Mouse (Mus musculus): Measurements from ENCODE around the gene Arhgdia. TPM values are rescaled to one million over a fixed set of nuclear protein-coding genes. Genes with fewer than 3 reads are reported as not detected.

Arhgdia gene
- total RNA-seq, 4 experiments from 2014 or later: 268 to 314 (median 278) TPM

Small RNAs within 50 kb of the gene (microRNA-seq; reads per million reads assigned to microRNA genes)
- 0.32 to 2.0 reads per million in 2 experiments for gene Mir6936

Other genes starting within 250 kb of the Arhgdia start
- 1,000 to 10,000 TPM; 1,218 to 1,398 (median 1,309) TPM for gene Actg1, start 233.1 kb downstream of the Arhgdia start, total RNA-seq (2022)
- under 1 TPM in 3 of 4 experiments, not detected in 1; 0.49 to 0.79 (median 0.73) TPM for gene Fscn2, start 220.1 kb downstream of the Arhgdia start, total RNA-seq (2022)
- gene Faap100, start 202.9 kb downstream of the Arhgdia start, total RNA-seq (2022): 10 to 100 TPM; 16.8 to 19.8 (median 18.7) TPM
- gene Nploc4, start 143.9 kb downstream of the Arhgdia start, total RNA-seq (2022): 10 to 100 TPM; 62.8 to 68.5 (median 66.1) TPM
- gene Tspan10, start 139.0 kb downstream of the Arhgdia start, total RNA-seq (2022): 1 to 10 TPM in 1 of 4 experiments, not detected in 3; 2.4 TPM
- gene Pde6g, start 128.1 kb downstream of the Arhgdia start, total RNA-seq (2022): under 1 TPM in 3 of 4 experiments, not detected in 1; 0.38 to 0.91 (median 0.50) TPM
- 10 to 100 TPM; 15.7 to 19.0 (median 17.2) TPM for gene Oxld1, start 123.6 kb downstream of the Arhgdia start, total RNA-seq (2022)
- gene Ccdc137, start 123.5 kb downstream of the Arhgdia start, total RNA-seq (2022): 10 to 100 TPM; 24.7 to 37.0 (median 27.4) TPM
- gene Arl16, start 114.0 kb downstream of the Arhgdia start, total RNA-seq (2022): 10 to 100 TPM; 46.9 to 50.6 (median 50.3) TPM
- 10 to 100 TPM; 63.7 to 66.0 (median 64.4) TPM for gene Mrpl12, start 97.0 kb downstream of the Arhgdia start, total RNA-seq (2022)
- gene Slc25a10, start 89.8 kb downstream of the Arhgdia start, total RNA-seq (2022): 10 to 100 TPM; 22.9 to 28.6 (median 25.0) TPM
- gene Gcgr, start 50.9 kb downstream of the Arhgdia start, total RNA-seq (2022): under 1 TPM in 1 of 4 experiments, not detected in 3; 0.25 TPM
- 10 to 100 TPM; 61.1 to 68.7 (median 63.3) TPM for gene Mcrip1, start 31.9 kb downstream of the Arhgdia start, total RNA-seq (2022)
- gene Ppp1r27, start 30.5 kb downstream of the Arhgdia start, total RNA-seq (2022): not detected
- 100 to 1,000 TPM; 119 to 147 (median 134) TPM for gene P4hb, start 8.4 kb downstream of the Arhgdia start, total RNA-seq (2022)
- gene Alyref, start 16.7 kb upstream of the Arhgdia start, total RNA-seq (2022): 10 to 100 TPM; 38.1 to 61.8 (median 52.9) TPM
- gene Anapc11, start 16.8 kb upstream of the Arhgdia start, total RNA-seq (2022): 10 to 100 TPM; 91.1 to 99.6 (median 93.6) TPM
- 1 to 10 TPM in 3 of 4 experiments, not detected in 1; 1.3 to 2.7 (median 1.5) TPM for gene Npb, start 26.9 kb upstream of the Arhgdia start, total RNA-seq (2022)
- gene Pcyt2, start 36.3 kb upstream of the Arhgdia start, total RNA-seq (2022): 100 to 1,000 TPM; 142 to 164 (median 149) TPM
- 10 to 100 TPM; 43.5 to 49.9 (median 45.4) TPM for gene Sirt7, start 43.6 kb upstream of the Arhgdia start, total RNA-seq (2022)
- 10 to 100 TPM; 70.7 to 89.1 (median 77.4) TPM for gene Mafg, start 52.0 kb upstream of the Arhgdia start, total RNA-seq (2022)
- gene Pycr1, start 62.1 kb upstream of the Arhgdia start, total RNA-seq (2022): 1 to 10 TPM; 1.1 to 1.6 (median 1.3) TPM
- 1 to 10 TPM; 3.6 to 8.2 (median 6.0) TPM for gene Myadml2, start 66.5 kb upstream of the Arhgdia start, total RNA-seq (2022)
- 1 to 10 TPM; 1.5 to 5.4 (median 5.2) TPM for gene Notum, start 79.6 kb upstream of the Arhgdia start, total RNA-seq (2022)
- 10 to 100 TPM; 53.0 to 61.0 (median 55.6) TPM for gene Aspscr1, start 91.3 kb upstream of the Arhgdia start, total RNA-seq (2022)
- gene Cenpx, start 132.1 kb upstream of the Arhgdia start, total RNA-seq (2022): 10 to 100 TPM; 12.9 to 22.1 (median 17.2) TPM
- 10 to 100 TPM; 51.1 to 67.4 (median 65.7) TPM for gene Lrrc45, start 132.3 kb upstream of the Arhgdia start, total RNA-seq (2022)
- 10 to 100 TPM; 33.5 to 43.1 (median 37.5) TPM for gene Rac3, start 139.8 kb upstream of the Arhgdia start, total RNA-seq (2022)
- 10 to 100 TPM in 3 of 4 experiments, 1 to 10 TPM in 1; 8.7 to 21.6 (median 14.5) TPM for gene Dcxr, start 145.7 kb upstream of the Arhgdia start, total RNA-seq (2022)
- gene Cbr2, start 150.5 kb upstream of the Arhgdia start, total RNA-seq (2022): 1 to 10 TPM; 1.6 to 3.7 (median 2.5) TPM
- 10 to 100 TPM; 16.7 to 32.0 (median 24.2) TPM for gene Hmga1b, start 181.2 kb upstream of the Arhgdia start, total RNA-seq (2022)
- gene Rfng, start 202.6 kb upstream of the Arhgdia start, total RNA-seq (2022): 10 to 100 TPM; 55.7 to 63.5 (median 61.8) TPM
- 100 to 1,000 TPM; 141 to 151 (median 144) TPM for gene Gps1, start 202.6 kb upstream of the Arhgdia start, total RNA-seq (2022)
- gene Dus1l, start 214.8 kb upstream of the Arhgdia start, total RNA-seq (2022): 10 to 100 TPM; 48.3 to 53.3 (median 49.9) TPM
- 100 to 1,000 TPM; 187 to 227 (median 208) TPM for gene Fasn, start 242.9 kb upstream of the Arhgdia start, total RNA-seq (2022)